Mouse (Mus musculus) E14TG2a.4 (cell line): ENCODE data around the gene Ctnnbip1.

Experiments used
- CTCF ChIP-seq: conservative IDR thresholded peaks from 2 replicates; pipeline ENCODE4 v1.5.1; 2014; ENCODE audit warnings: low read length
- NANOG ChIP-seq: IDR thresholded peaks from 2 replicates; pipeline ENCODE4 v1.6.1; 2014; ENCODE audit warnings: borderline replicate concordance, low read length, mixed read lengths

GRCm38 (mm10) chr4:149556111-149556510 lies 38.1 kb downstream of the Ctnnbip1 start:
- TF ChIP-seq CTCF (no peak), NANOG (no peak)
